Mouse (Mus musculus) limb, embryonic 11.5 days (tissue): ENCODE measurements at regions not wholly inside any gene's neighbourhood (a gene's known extent, or its start where the extent isn't known, plus 50 kb on each side); places are given as distances from the start of the nearest gene placed in this dataset.

ENCODE experiments used
- ATAC-seq: fragments of 200-750 bp; cut with Nextera tagmentation; 2 replicates; pipeline ENCODE4 v1.8.0; 2017; ENCODE audit warnings: low read depth; ENCODE audit not compliant: insufficient number of reproducible peaks, low FRiP score, low TSS enrichment
- DNase-seq: peaks from one replicate; pipeline ENCODE4 v3.0.0-alpha.2; 2015; ENCODE audit warnings: low spot score
- H3K27ac ChIP-seq: fragments of 300-500 bp; sonication (generic); replicated peaks from 2 replicates; pipeline ENCODE4 v1.5.1; 2014; ENCODE audit warnings: low read depth, mild to moderate bottlenecking, low read length
- H3K27me3 ChIP-seq: fragments of 300-500 bp; sonication (generic); 2 replicates; pipeline ENCODE4 v1.6.1; 2014; ENCODE audit warnings: mild to moderate bottlenecking, low read length, mixed read lengths; ENCODE audit not compliant: control insufficient read depth, insufficient read depth
- H3K36me3 ChIP-seq: fragments of 300-500 bp; sonication (generic); 2 replicates; pipeline ENCODE4 v1.6.1; 2014; ENCODE audit warnings: mild to moderate bottlenecking, low read length, moderate library complexity, mixed read lengths; ENCODE audit not compliant: control insufficient read depth, insufficient read depth
- H3K4me1 ChIP-seq: fragments of 300-500 bp; sonication (generic); 2 replicates; pipeline ENCODE4 v1.6.1; 2014; ENCODE audit warnings: low read length, mixed read lengths; ENCODE audit not compliant: control insufficient read depth, insufficient read depth
- H3K4me2 ChIP-seq: fragments of 300-500 bp; sonication (generic); 2 replicates; pipeline ENCODE4 v1.6.1; 2014; ENCODE audit warnings: low read depth, mild to moderate bottlenecking, moderate library complexity; ENCODE audit not compliant: severe bottlenecking
- H3K4me3 ChIP-seq: fragments of 300-500 bp; sonication (generic); 2 replicates; pipeline ENCODE4 v1.5.1; 2014; ENCODE audit warnings: low read depth, low read length
- H3K9ac ChIP-seq: fragments of 300-500 bp; sonication (generic); 2 replicates; pipeline ENCODE4 v1.6.1; 2014; ENCODE audit warnings: mild to moderate bottlenecking, low read length
- H3K9me3 ChIP-seq: fragments of 300-500 bp; sonication (generic); 2 replicates; pipeline ENCODE4 v1.6.1; 2016; ENCODE audit warnings: low read length; ENCODE audit not compliant: control insufficient read depth
- WGBS: fragments of 180-500 bp; shearing (Covaris S2); extraction: QIAGEN DNeasy Blood & Tissue Kit; methylation state at CpG from one replicate; pipeline ENCODE4 v1.1.7; 2014; 5-methylcytosine and 5-hydroxymethylcytosine counted together

DNA sequence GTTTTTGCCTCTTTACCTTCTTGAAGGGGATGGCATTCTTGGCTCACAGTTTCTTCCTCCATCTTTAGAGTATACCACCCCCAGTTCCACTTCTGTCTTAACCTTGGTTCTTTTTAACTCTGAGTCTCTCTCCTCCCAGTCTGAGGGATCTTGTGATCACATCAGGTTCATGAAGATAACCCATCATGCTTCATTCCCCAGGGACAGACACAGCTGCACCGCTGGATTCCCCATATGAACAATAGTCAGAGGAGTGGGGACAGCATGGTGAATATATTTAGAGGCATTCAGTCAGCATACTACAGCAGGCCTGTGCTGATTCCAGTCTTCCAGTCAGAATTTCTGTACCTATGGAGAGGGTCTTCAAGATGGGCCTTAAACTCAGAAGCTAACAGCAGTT, 103.1 kb downstream of the Cavin4 start:
- Histone ChIP-seq H3K9me3 (no peaks in the 10 kb centered on the region), H3K4me3 (no peak overlapping the region), H3K4me2 (no peak overlapping the region), H3K27me3 (no peaks in the 10 kb centered on the region), H3K4me1 (peaks cover 6% of the 10 kb centered on the region), H3K9ac (no peak overlapping the region), H3K36me3 (no peaks in the 10 kb centered on the region), H3K27ac (no peak overlapping the region)
- 82% methylated on average over 1 of the region's 1 CpGs for WGBS
- ATAC-seq (no peak), DNase-seq (no peak)

DNA sequence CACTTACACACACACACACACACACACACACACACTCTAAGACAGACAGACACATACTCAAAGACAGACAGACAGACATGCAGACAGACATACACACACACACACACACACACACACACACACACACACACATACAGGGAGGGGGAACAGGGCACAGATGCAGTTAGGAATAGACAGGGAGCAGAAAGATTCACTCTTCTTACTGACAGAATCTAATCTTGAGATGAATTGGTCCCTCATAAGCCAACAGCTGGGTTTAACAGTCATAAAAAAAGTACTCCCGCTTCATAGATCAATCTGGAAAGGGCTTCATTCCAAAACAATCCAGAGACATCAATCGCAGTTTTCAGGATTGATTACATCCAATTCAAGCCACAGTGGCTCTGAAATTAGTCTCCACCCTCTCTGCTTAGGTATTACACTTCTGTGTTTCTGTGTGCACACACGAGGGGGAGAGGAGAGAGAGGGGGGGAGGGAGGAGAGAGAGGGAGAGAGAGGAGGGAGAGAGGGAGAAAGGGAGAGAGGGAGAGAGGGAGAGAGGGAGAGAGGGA, 107.2 kb downstream of the Cavin4 start:
- Histone ChIP-seq H3K27me3 (no peaks in the 10 kb centered on the region), H3K4me2 (no peak overlapping the region), H3K4me1 (peaks cover 6% of the 10 kb centered on the region), H3K36me3 (no peaks in the 10 kb centered on the region), H3K27ac (no peak overlapping the region), H3K9ac (no peak overlapping the region), H3K4me3 (no peak overlapping the region), H3K9me3 (no peaks in the 10 kb centered on the region)
- ATAC-seq, result no peak
- DNase-seq, result no peak
- WGBS, result 32% methylated on average over 3 of the region's 3 CpGs

GRCm38 (mm10) chr4:48770954-48771665, 107.8 kb downstream of the Cavin4 start:
- Histone ChIP-seq H3K27me3 (no peaks in the 10 kb centered on the region), H3K4me1 (peaks cover 6% of the 10 kb centered on the region), H3K4me3 (no peak overlapping the region), H3K27ac (no peak overlapping the region), H3K9me3 (no peaks in the 10 kb centered on the region), H3K36me3 (no peaks in the 10 kb centered on the region), H3K9ac (no peak overlapping the region), H3K4me2 (no peak overlapping the region)
- 34% methylated on average over 14 of the region's 14 CpGs for WGBS
- ATAC-seq, result peak; percentile 82; the same call in 1 of the 2 replicates
- DNase-seq, result peak; percentile 67

GRCm38 (mm10) chr4:48771836-48772235, 108.5 kb downstream of the Cavin4 start:
- H3K9ac ChIP-seq, result no peak overlapping the region
- no peak overlapping the region for H3K4me3 ChIP-seq
- no peak overlapping the region for H3K4me2 ChIP-seq
- WGBS, result 66% methylated on average over 8 of the region's 8 CpGs
- no peaks in the 10 kb centered on the region for H3K9me3 ChIP-seq
- ATAC-seq (no peak), DNase-seq (no peak)
- H3K27ac ChIP-seq, result no peak overlapping the region
- no peaks in the 10 kb centered on the region for H3K36me3 ChIP-seq
- peaks cover 6% of the 10 kb centered on the region for H3K4me1 ChIP-seq
- H3K27me3 ChIP-seq, result no peaks in the 10 kb centered on the region

- ATAC-seq, result no peak
- peak; percentile 89 for DNase-seq
- peaks cover 3% of the 10 kb centered on the region; the same call in 1 of the 2 replicates for H3K4me1 ChIP-seq
- H3K27me3 ChIP-seq, result no peaks in the 10 kb centered on the region
- no peaks in the 10 kb centered on the region for H3K9me3 ChIP-seq
- no peak overlapping the region for H3K4me2 ChIP-seq
- no peaks in the 10 kb centered on the region for H3K36me3 ChIP-seq
- H3K4me3 ChIP-seq, result no peak overlapping the region
- WGBS, result 62% methylated on average over 12 of the region's 12 CpGs
- no peak overlapping the region for H3K9ac ChIP-seq
- no peak overlapping the region for H3K27ac ChIP-seq
Observed at GRCm38 (mm10) chr4:48779202-48779905, 116.0 kb downstream of the Cavin4 start.

GRCm38 (mm10) chr4:48779955-48780354, 116.6 kb downstream of the Cavin4 start:
- H3K27me3 ChIP-seq, result no peaks in the 10 kb centered on the region
- no peaks in the 10 kb centered on the region for H3K9me3 ChIP-seq
- no peak overlapping the region for H3K4me3 ChIP-seq
- H3K27ac ChIP-seq, result no peak overlapping the region
- ATAC-seq, result no peak
- H3K36me3 ChIP-seq, result no peaks in the 10 kb centered on the region
- WGBS, result 89% methylated on average over 2 of the region's 2 CpGs
- no peak for DNase-seq
- H3K4me1 ChIP-seq, result peaks cover 3% of the 10 kb centered on the region; the same call in 1 of the 2 replicates
- no peak overlapping the region for H3K9ac ChIP-seq
- no peak overlapping the region for H3K4me2 ChIP-seq

DNA sequence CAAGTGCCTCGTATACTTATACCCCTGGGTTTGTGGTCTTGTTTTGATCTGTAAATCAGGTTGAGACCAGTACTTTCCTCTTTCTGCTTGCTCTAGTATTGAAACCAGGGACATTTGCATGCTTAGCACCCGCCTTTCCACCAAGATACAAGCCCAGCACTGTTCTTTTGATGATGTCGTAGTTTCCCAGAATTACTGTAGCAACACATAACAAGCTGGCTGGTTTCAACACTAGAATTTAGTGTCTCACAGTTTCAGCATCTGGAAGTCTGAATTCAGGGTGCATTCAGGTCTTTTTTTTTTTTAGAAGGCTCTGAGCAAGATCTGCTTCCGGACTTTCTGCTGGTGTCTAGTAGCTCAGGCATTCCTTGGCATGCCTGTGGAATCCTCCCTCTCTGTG, 117.8 kb downstream of the Cavin4 start:
- 66% methylated on average over 4 of the region's 4 CpGs for WGBS
- no peak overlapping the region for H3K4me2 ChIP-seq
- H3K4me1 ChIP-seq, result peaks cover 3% of the 10 kb centered on the region; the same call in 1 of the 2 replicates
- H3K36me3 ChIP-seq, result no peaks in the 10 kb centered on the region
- no peak overlapping the region for H3K9ac ChIP-seq
- H3K4me3 ChIP-seq, result no peak overlapping the region
- ATAC-seq (no peak), DNase-seq (no peak)
- no peak overlapping the region for H3K27ac ChIP-seq
- H3K27me3 ChIP-seq, result no peaks in the 10 kb centered on the region
- no peaks in the 10 kb centered on the region for H3K9me3 ChIP-seq

- ATAC-seq (no peak), DNase-seq (no peak)
- Histone ChIP-seq H3K9me3 (no peaks in the 10 kb centered on the region), H3K9ac (no peak overlapping the region), H3K27ac (no peak overlapping the region), H3K4me2 (no peak overlapping the region), H3K36me3 (no peaks in the 10 kb centered on the region), H3K4me3 (no peak overlapping the region), H3K27me3 (no peaks in the 10 kb centered on the region), H3K4me1 (peaks cover 3% of the 10 kb centered on the region; the same call in 1 of the 2 replicates)
- 81% methylated on average over 3 of the region's 3 CpGs for WGBS
Observed at GRCm38 (mm10) chr4:48782686-48783085, 119.4 kb downstream of the Cavin4 start.
